Mouse (Mus musculus): ENCODE data around the gene Btbd1.

GRCm38 (mm10) chr7:81865937-81866336, 36.7 kb upstream of the Btbd1 start:
- TF ChIP-seq GATA1 (IDR thresholded peaks at IDR 0.05; ENCODE audit: borderline replicate concordance, low read length): no peak
- no peak for TF ChIP-seq CTCF (IDR thresholded peaks at IDR 0.05; ENCODE audit: low read depth, low read length)
- TF ChIP-seq TAL1 (conservative IDR thresholded peaks at IDR 0.05; ENCODE audit: low read depth, low read length): no peak
- TF ChIP-seq GATA2 (IDR thresholded peaks at IDR 0.05; ENCODE audit: borderline replicate concordance, low read depth, low read length): no peak
- no peak for TF ChIP-seq POLR2AphosphoS5 (IDR thresholded peaks at IDR 0.05; ENCODE audit: insufficient replicate concordance, low read depth, low read length)
